Mouse (Mus musculus): ENCODE measurements around the gene Nhsl1.

- TF ChIP-seq CTCF (IDR thresholded peaks at IDR 0.05; ENCODE audit: low read depth), result no peak
- TF ChIP-seq EP300 (IDR thresholded peaks at IDR 0.05; ENCODE audit: low read depth), result no peak
Observed at GRCm38 (mm10) chr10:18317521-18317920, 1.3 kb upstream of the Nhsl1 start.

All from liver, embryonic 14.5 days (tissue).